Mouse (Mus musculus) midbrain, embryonic 14.5 days (tissue): ENCODE measurements around the gene Mrpl52. TPM values are rescaled to one million over a fixed set of nuclear protein-coding genes. Genes with fewer than 3 reads are reported as not detected.

Experiments
- ATAC-seq: fragments of 200-750 bp; cut with Nextera tagmentation; 2 replicates; pipeline ENCODE4 v1.8.0; 2017; ENCODE audit warnings: moderate number of reproducible peaks, moderate library complexity; ENCODE audit not compliant: low FRiP score, low TSS enrichment
- DNase-seq: peaks from one replicate; pipeline ENCODE4 v3.0.0-alpha.2; 2015
- H3K27ac ChIP-seq: fragments of 300-500 bp; sonication (generic); replicated peaks from 2 replicates; pipeline ENCODE4 v1.5.1; 2014; ENCODE audit warnings: mild to moderate bottlenecking, low read depth, low read length, moderate library complexity
- H3K27me3 ChIP-seq: fragments of 300-500 bp; sonication (generic); 2 replicates; pipeline ENCODE4 v1.6.1; 2014; ENCODE audit warnings: low read length, control low read depth, mixed read lengths; ENCODE audit not compliant: control insufficient read depth, insufficient read depth
- H3K36me3 ChIP-seq: fragments of 300-500 bp; sonication (generic); 2 replicates; pipeline ENCODE4 v1.6.1; 2014; ENCODE audit warnings: low read length, control low read depth; ENCODE audit not compliant: control insufficient read depth, insufficient read depth
- H3K4me1 ChIP-seq: fragments of 300-500 bp; sonication (generic); 2 replicates; pipeline ENCODE4 v1.6.1; 2014; ENCODE audit warnings: mild to moderate bottlenecking, antibody characterized with exemption, low read length, control low read depth; ENCODE audit not compliant: control insufficient read depth, insufficient read depth
- H3K4me2 ChIP-seq: fragments of 300-500 bp; sonication (generic); 2 replicates; pipeline ENCODE4 v1.6.1; 2014; ENCODE audit warnings: mild to moderate bottlenecking, low read length, moderate library complexity
- H3K4me3 ChIP-seq: fragments of 300-500 bp; sonication (generic); replicated peaks from 2 replicates; pipeline ENCODE4 v1.5.1; 2014; ENCODE audit warnings: low read depth, low read length
- H3K9ac ChIP-seq: fragments of 300-500 bp; sonication (generic); replicated peaks from 2 replicates; pipeline ENCODE4 v1.6.1; 2014; ENCODE audit warnings: mild to moderate bottlenecking, low read length, moderate library complexity
- H3K9me3 ChIP-seq: fragments of 300-500 bp; sonication (generic); 2 replicates; pipeline ENCODE4 v1.6.1; 2016; ENCODE audit warnings: low read length, control low read depth, mixed read lengths; ENCODE audit not compliant: control insufficient read depth
- WGBS: fragments of 180-500 bp; shearing (Covaris S2); extraction: QIAGEN DNeasy Blood & Tissue Kit; methylation state at CpG from one replicate; pipeline ENCODE4 v1.1.7; 2014; 5-methylcytosine and 5-hydroxymethylcytosine counted together
- polyA plus RNA-seq: library from polyadenylated mRNA; unstranded; fragments of >200 nt; fragmentation: Nextera tagmentation; extraction: Ambion mirVana; gene quantifications from 2 replicates; pipeline ENCODE4 v1.2.1, GENCODE M21; 2014

Mrpl52 gene
- polyA plus RNA-seq, 1 experiment from 2014 or later = 293 TPM

- ATAC-seq (no peak), DNase-seq (no peak)
- Histone ChIP-seq H3K4me3 (no peak overlapping the region), H3K4me1 (peaks cover 7% of the 10 kb centered on the region), H3K27me3 (no peaks in the 10 kb centered on the region), H3K4me2 (no peak overlapping the region), H3K36me3 (peaks cover 30% of the 10 kb centered on the region), H3K9ac (no peak overlapping the region), H3K27ac (no peak overlapping the region), H3K9me3 (no peaks in the 10 kb centered on the region)
- 85% methylated on average over 2 of the region's 2 CpGs for WGBS
These were observed 44.8 kb downstream of the Mrpl52 start for GRCm38 (mm10) chr14:54471467-54471866.

DNA sequence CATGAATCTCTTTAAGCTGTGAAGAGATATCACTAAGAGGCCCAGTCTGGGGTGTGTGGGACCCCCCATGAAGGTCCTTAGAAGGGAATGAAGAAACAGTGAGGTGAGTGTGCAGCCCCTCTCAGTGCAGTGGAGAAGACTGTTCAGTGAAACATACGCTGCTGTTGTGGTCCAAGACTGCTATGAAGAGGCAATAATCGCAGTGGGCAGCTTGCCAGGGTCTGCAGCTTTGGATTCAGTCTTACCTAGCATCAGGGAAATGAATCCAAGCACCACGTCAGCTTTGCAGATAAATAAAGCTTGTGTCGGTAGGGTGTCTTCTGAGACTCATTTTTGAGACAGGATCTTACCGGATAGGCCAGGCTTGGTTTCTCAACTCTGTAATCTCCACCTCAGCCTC, 46.0 kb downstream of the Mrpl52 start:
- DNase-seq = peak; percentile 58
- H3K9ac ChIP-seq = no peak overlapping the region
- WGBS = 72% methylated on average over 5 of the region's 5 CpGs

GRCm38 (mm10) chr14:54474744-54475143, 48.0 kb downstream of the Mrpl52 start:
- Histone ChIP-seq H3K4me3 (no peak overlapping the region), H3K9ac (no peak overlapping the region), H3K27ac (no peak overlapping the region), H3K9me3 (no peaks in the 10 kb centered on the region), H3K36me3 (peaks cover 10% of the 10 kb centered on the region), H3K27me3 (peaks cover 8% of the 10 kb centered on the region; the same call in 1 of the 2 replicates), H3K4me2 (no peak overlapping the region), H3K4me1 (peaks cover 28% of the 10 kb centered on the region)
- no peak for ATAC-seq
- 83% methylated on average over 5 of the region's 5 CpGs for WGBS
- no peak for DNase-seq

More for the DNA sequence above, 46.0 kb downstream of the Mrpl52 start:
- peaks cover 29% of the 10 kb centered on the region for H3K36me3 ChIP-seq
- H3K4me2 ChIP-seq = no peak overlapping the region
- H3K4me1 ChIP-seq = peaks cover 19% of the 10 kb centered on the region
- no peak overlapping the region for H3K4me3 ChIP-seq
- no peaks in the 10 kb centered on the region for H3K9me3 ChIP-seq
- no peak for ATAC-seq
- peaks cover 2% of the 10 kb centered on the region; the same call in 1 of the 2 replicates for H3K27me3 ChIP-seq
- H3K27ac ChIP-seq = no peak overlapping the region

GRCm38 (mm10) chr14:54475941-54476844, 49.5 kb downstream of the Mrpl52 start, which contains the start of gene Rem2:
TSS of gene Rem2 (plus strand) at chr14:54476100.
- peak; percentile 91 for ATAC-seq

GRCm38 (mm10) chr14:54477172-54477909, 50.6 kb downstream of the Mrpl52 start:
- H3K36me3 ChIP-seq = 0 out of 2 replicates have a peak, but pooled peaks cover 3% of the 10 kb centered on the region
- no peak for DNase-seq
- H3K27me3 ChIP-seq = peaks cover 8% of the 10 kb centered on the region; the same call in 1 of the 2 replicates
- H3K9me3 ChIP-seq = no peaks in the 10 kb centered on the region
- peak overlapping the region; percentile 80 for H3K27ac ChIP-seq
- peaks cover 29% of the 10 kb centered on the region for H3K4me1 ChIP-seq
- WGBS = 62% methylated on average over 15 of the region's 15 CpGs
- H3K9ac ChIP-seq = peak overlapping the region; percentile 72
- peak overlapping the region; percentile 79 for H3K4me2 ChIP-seq
- ATAC-seq = no peak
- H3K4me3 ChIP-seq = peak overlapping the region; percentile 57

More at GRCm38 (mm10) chr14:54475941-54476844, 49.5 kb downstream of the Mrpl52 start, which contains the start of gene Rem2:
- H3K9ac ChIP-seq = peak within 1 kb of the TSS; percentile 72
- DNase-seq = peak; percentile 92
- peaks cover 29% of the 10 kb centered on the region for H3K4me1 ChIP-seq
- 0 out of 2 replicates have a peak, but pooled peaks cover 3% of the 10 kb centered on the region for H3K36me3 ChIP-seq
- H3K9me3 ChIP-seq = no peaks in the 10 kb centered on the region
- H3K27ac ChIP-seq = peak within 1 kb of the TSS; percentile 80
- H3K4me3 ChIP-seq = peak within 1 kb of the TSS; percentile 57
- under 1% methylated on average over 23 of the region's 23 CpGs for WGBS
- peaks cover 8% of the 10 kb centered on the region; the same call in 1 of the 2 replicates for H3K27me3 ChIP-seq
- H3K4me2 ChIP-seq = peak within 1 kb of the TSS; percentile 79

Other genes with a start within 250 kb of the Mrpl52 start
- gene Dad1, start 172.8 kb upstream of the Mrpl52 start, polyA plus RNA-seq = 338 and 385 TPM in 2 replicates
- gene Abhd4, start 172.7 kb upstream of the Mrpl52 start, polyA plus RNA-seq = 46.6 and 48.0 TPM in 2 replicates
- not detected in 2 replicates for gene Olfr49, start 142.0 kb upstream of the Mrpl52 start, polyA plus RNA-seq
- gene Oxa1l, start 66.1 kb upstream of the Mrpl52 start, polyA plus RNA-seq = 58.6 and 71.2 TPM in 2 replicates
- 3.5 and 4.0 TPM in 2 replicates for gene Slc7a7, start 9.1 kb upstream of the Mrpl52 start, polyA plus RNA-seq
- gene Mmp14, start 4.7 kb downstream of the Mrpl52 start, polyA plus RNA-seq = 36.2 and 58.5 TPM in 2 replicates
- gene Lrp10, start 37.2 kb downstream of the Mrpl52 start, polyA plus RNA-seq = 26.1 and 27.5 TPM in 2 replicates
- 37.2 and 44.6 TPM in 2 replicates for gene Rem2, start 49.2 kb downstream of the Mrpl52 start, polyA plus RNA-seq
- 76.9 and 92.5 TPM in 2 replicates for gene Prmt5, start 90.6 kb downstream of the Mrpl52 start, polyA plus RNA-seq
- gene Haus4, start 127.7 kb downstream of the Mrpl52 start, polyA plus RNA-seq = 13.3 and 14.7 TPM in 2 replicates
- gene Ajuba, start 150.6 kb downstream of the Mrpl52 start, polyA plus RNA-seq = 3.6 and 4.8 TPM in 2 replicates
- 5.4 and 6.1 TPM in 2 replicates for gene 4931414P19Rik, start 179.1 kb downstream of the Mrpl52 start, polyA plus RNA-seq
- gene Psmb5, start 191.1 kb downstream of the Mrpl52 start, polyA plus RNA-seq = 409 and 454 TPM in 2 replicates
- 0.18 TPM in 1 of 2 replicates, not detected in the other for gene Psmb11, start 194.5 kb downstream of the Mrpl52 start, polyA plus RNA-seq
- gene Gm17606, start 214.0 kb downstream of the Mrpl52 start, polyA plus RNA-seq = not detected in 2 replicates
- gene Cdh24, start 214.5 kb downstream of the Mrpl52 start, polyA plus RNA-seq = 11.6 and 12.4 TPM in 2 replicates